Mouse (Mus musculus) myocyte (in vitro differentiated cells): ENCODE data around the gene Afg3l1. TPM values are rescaled to one million over a fixed set of nuclear protein-coding genes. Genes with fewer than 3 reads are reported as not detected.
"Not testable (repeated sequence)": the region's sequence is repeated elsewhere in the genome, so short reads cannot be mapped to it uniquely, and the experiment has no call there.

Experiments used
- H3K27me3 ChIP-seq: one replicate; pipeline ENCODE4 v1.6.1; 2011; ENCODE audit not compliant: control insufficient read depth, insufficient read depth, insufficient read length
- H3K36me3 ChIP-seq: one replicate; pipeline ENCODE4 v1.6.1; 2011; ENCODE audit not compliant: control insufficient read depth, insufficient read depth
- H3K4me2 ChIP-seq: one replicate; pipeline ENCODE4 v1.6.1; 2011; ENCODE audit warnings: low read depth, control low read depth
- H3K4me3 ChIP-seq: one replicate; pipeline ENCODE4 v1.5.1; 2011; ENCODE audit warnings: mild to moderate bottlenecking, control low read depth, moderate library complexity
- H3K79me2 ChIP-seq: one replicate; pipeline ENCODE4 v1.6.1; 2011; ENCODE audit not compliant: control insufficient read depth, insufficient read depth
- H3ac ChIP-seq: one replicate; pipeline ENCODE4 v1.6.1; 2011; ENCODE audit not compliant: control insufficient read depth, insufficient read length
- CEBPB ChIP-seq: IDR thresholded peaks from 2 replicates; pipeline ENCODE4 v1.6.1; 2011; ENCODE audit warnings: mild to moderate bottlenecking, moderate library complexity; ENCODE audit not compliant: poor library complexity, insufficient read depth, severe bottlenecking
- E2F4 ChIP-seq: IDR thresholded peaks from one replicate; pipeline ENCODE4 v1.6.1; 2011; ENCODE audit warnings: mild to moderate bottlenecking, control low read depth, moderate library complexity; ENCODE audit not compliant: insufficient read depth
- MAX ChIP-seq: IDR thresholded peaks from one replicate; pipeline ENCODE4 v1.6.1; 2011; ENCODE audit warnings: low read depth, mild to moderate bottlenecking, control low read depth
- MYOD1 ChIP-seq, 3 experiments: IDR thresholded peaks; one replicate each; pipeline ENCODE4 v1.6.1; 2011; ENCODE audit warnings: control low read depth in 2 of 3, low read depth in 2 of 3, mild to moderate bottlenecking in 2 of 3, moderate library complexity in 1 of 3; ENCODE audit not compliant: insufficient read length in 2 of 3, control insufficient read depth in 1 of 3
- MYOG ChIP-seq, 3 experiments: IDR thresholded peaks; one replicate each; pipeline ENCODE4 v1.6.1; 2011; ENCODE audit warnings: control low read depth in 2 of 3, low read depth in 2 of 3, mild to moderate bottlenecking in 2 of 3; ENCODE audit not compliant: insufficient read length in 2 of 3, control insufficient read depth in 1 of 3, insufficient read depth in 1 of 3
- POLR2A ChIP-seq: IDR thresholded peaks from one replicate; pipeline ENCODE4 v1.6.1; 2011; ENCODE audit warnings: low read depth, mild to moderate bottlenecking, control low read depth, moderate library complexity; ENCODE audit not compliant: insufficient read length
- POLR2AphosphoS2 ChIP-seq: IDR thresholded peaks from one replicate; pipeline ENCODE4 v1.6.1; 2011; ENCODE audit warnings: low read depth, control low read depth; ENCODE audit not compliant: insufficient read length
- REST ChIP-seq: IDR thresholded peaks from one replicate; pipeline ENCODE4 v1.6.1; 2011; ENCODE audit warnings: mild to moderate bottlenecking, control low read depth, moderate library complexity; ENCODE audit not compliant: insufficient read depth, insufficient read length
- SRF ChIP-seq: IDR thresholded peaks from one replicate; pipeline ENCODE4 v1.6.1; 2011; ENCODE audit warnings: low read depth; ENCODE audit not compliant: control insufficient read depth, insufficient read length
- TCF12 ChIP-seq: IDR thresholded peaks from one replicate; pipeline ENCODE4 v1.6.1; 2011; ENCODE audit warnings: mild to moderate bottlenecking, control low read depth; ENCODE audit not compliant: poor library complexity, insufficient read depth, severe bottlenecking
- TCF3 ChIP-seq: IDR thresholded peaks from one replicate; pipeline ENCODE4 v1.6.1; 2011; ENCODE audit warnings: low read depth, control low read depth; ENCODE audit not compliant: insufficient read length
- USF1 ChIP-seq: IDR thresholded peaks from one replicate; pipeline ENCODE4 v1.6.1; 2011; ENCODE audit warnings: low read depth, mild to moderate bottlenecking, control low read depth, moderate library complexity
- polyA plus RNA-seq: library from polyadenylated mRNA; unstranded; fragments of >200 nt; fragmentation: generic; extraction: Trizol; gene quantifications from one replicate; pipeline ENCODE4 v1.2.1, GENCODE M21; 2012; ENCODE audit warnings: missing spikeins

Afg3l1 gene
- polyA plus RNA-seq, 1 experiment = 35.0 TPM

- Histone ChIP-seq H3K27me3 (no peaks in the 10 kb centered on the region), H3K79me2 (peaks cover 7% of the 10 kb centered on the region), H3K4me2 (peak within 1 kb of the TSS; percentile 84), H3ac (peak within 1 kb of the TSS; percentile 6), H3K36me3 (no peaks in the 10 kb centered on the region), H3K4me3 (peak within 1 kb of the TSS; percentile 36)
- no peak for TF ChIP-seq USF1
- TF ChIP-seq SRF = no peak
- TF ChIP-seq POLR2AphosphoS2 = no peak
- TF ChIP-seq MYOD1 (IDR thresholded peaks at IDR 0.05; ENCODE audit: control insufficient read depth in 1 of 3, insufficient read length in 2 of 3, low read depth in 2 of 3) = peak in 2 of 3 experiments; percentile 93 to 97
- peak in 2 of 3 experiments; percentile 95 to 96 for TF ChIP-seq MYOG (IDR thresholded peaks at IDR 0.05; ENCODE audit: control insufficient read depth in 1 of 3, insufficient read depth in 1 of 3, insufficient read length in 2 of 3, low read depth in 2 of 3)
- peak; percentile 49 for TF ChIP-seq POLR2A
- no peak for TF ChIP-seq E2F4
- TF ChIP-seq TCF12 = no peak
- peak; percentile 90 for TF ChIP-seq TCF3
- TF ChIP-seq CEBPB = no peak
Measured at GRCm38 (mm10) chr8:123514781-123515539, 37.3 kb downstream of the Afg3l1 start, which contains the start of gene Dbndd1. TSS of gene Dbndd1 (minus strand) at chr8:123515463.

GRCm38 (mm10) chr8:123515540-123515897 is 37.8 kb downstream of the Afg3l1 start:
- Histone ChIP-seq H3K4me3 (peak overlapping the region; percentile 36), H3K79me2 (peaks cover 11% of the 10 kb centered on the region), H3K27me3 (no peaks in the 10 kb centered on the region), H3ac (no peak overlapping the region), H3K36me3 (no peaks in the 10 kb centered on the region), H3K4me2 (peak overlapping the region; percentile 10)
- TF ChIP-seq MAX (no peak), POLR2A (no peak), USF1 (no peak)

GRCm38 (mm10) chr8:123516596-123516995 is 38.9 kb downstream of the Afg3l1 start:
- Histone ChIP-seq H3K27me3 (no peaks in the 10 kb centered on the region), H3K4me2 (no peak overlapping the region), H3K4me3 (no peak overlapping the region), H3K36me3 (no peaks in the 10 kb centered on the region), H3ac (no peak overlapping the region), H3K79me2 (peaks cover 11% of the 10 kb centered on the region)
- no peak for TF ChIP-seq CEBPB
- no peak for TF ChIP-seq TCF3
- TF ChIP-seq MYOD1 (IDR thresholded peaks at IDR 0.05; ENCODE audit: control insufficient read depth in 1 of 3, insufficient read length in 2 of 3, low read depth in 2 of 3) = no peak
- TF ChIP-seq POLR2AphosphoS2 = no peak
- no peak for TF ChIP-seq E2F4
- TF ChIP-seq MAX = no peak
- TF ChIP-seq TCF12 = no peak
- no peak for TF ChIP-seq MYOG (IDR thresholded peaks at IDR 0.05; ENCODE audit: control insufficient read depth in 1 of 3, insufficient read depth in 1 of 3, insufficient read length in 2 of 3, low read depth in 2 of 3)
- TF ChIP-seq SRF = no peak
- TF ChIP-seq REST = no peak

GRCm38 (mm10) chr8:123518172-123518571 is 40.5 kb downstream of the Afg3l1 start:
- peak overlapping the region; percentile 70 for H3K4me2 ChIP-seq
- H3ac ChIP-seq = no peak overlapping the region
- no peaks in the 10 kb centered on the region for H3K27me3 ChIP-seq
- H3K79me2 ChIP-seq = peaks cover 11% of the 10 kb centered on the region
- peak overlapping the region; percentile 63 for H3K4me3 ChIP-seq
- peaks cover 6% of the 10 kb centered on the region for H3K36me3 ChIP-seq
- no peak for TF ChIP-seq CEBPB
- TF ChIP-seq REST = no peak
- TF ChIP-seq POLR2AphosphoS2 = no peak
- TF ChIP-seq SRF = no peak

GRCm38 (mm10) chr8:123518667-123519066 is 41.0 kb downstream of the Afg3l1 start, which contains the start of gene Gas8:
TSS of gene Gas8 (plus strand) at chr8:123518834.
- peak within 1 kb of the TSS; percentile 80 for H3K4me2 ChIP-seq

GRCm38 (mm10) chr8:123520048-123520447 is 42.3 kb downstream of the Afg3l1 start:
- H3K79me2 ChIP-seq = peaks cover 11% of the 10 kb centered on the region
- H3K4me3 ChIP-seq = peak overlapping the region; percentile 63
- not testable (repeated sequence) for H3ac ChIP-seq, H3K4me2 ChIP-seq, H3K27me3 ChIP-seq
- peaks cover 16% of the 10 kb centered on the region for H3K36me3 ChIP-seq

More at GRCm38 (mm10) chr8:123518667-123519066, 41.0 kb downstream of the Afg3l1 start, which contains the start of gene Gas8:
- H3K36me3 ChIP-seq = peaks cover 10% of the 10 kb centered on the region
- peak within 1 kb of the TSS; percentile 10 for H3ac ChIP-seq
- peak; percentile 76 for TF ChIP-seq POLR2AphosphoS2
- peak; percentile 87 for TF ChIP-seq POLR2A
- TF ChIP-seq E2F4 = no peak
- no peaks in the 10 kb centered on the region for H3K27me3 ChIP-seq
- H3K79me2 ChIP-seq = peaks cover 11% of the 10 kb centered on the region
- peak within 1 kb of the TSS; percentile 63 for H3K4me3 ChIP-seq
